Comparison of ENCODE assay signal across 10 mouse cellular contexts in the genomic region with DNA sequence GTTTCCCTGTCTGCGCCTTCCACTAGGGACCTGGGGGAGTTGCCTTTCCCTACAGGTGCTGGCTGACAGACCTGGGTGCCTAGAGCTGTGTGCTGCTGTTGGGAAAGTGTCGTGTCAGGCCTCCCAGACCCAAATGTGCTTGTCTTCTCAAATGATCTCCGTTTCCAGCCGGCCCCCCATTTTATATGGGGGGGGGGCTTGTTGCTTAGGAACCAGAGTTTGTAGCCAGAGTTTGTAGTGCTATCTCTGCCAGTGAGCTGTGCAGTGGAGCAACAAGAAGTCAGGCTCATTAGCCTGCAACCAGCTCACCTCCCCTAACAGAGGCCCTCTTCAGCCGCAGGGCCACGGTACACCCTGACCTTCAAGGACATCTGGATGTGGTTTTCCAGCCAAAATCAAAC.
DNase-seq lines count a peak whose midpoint lies in the region; ATAC-seq lines count a peak whose summit lies in the region.
"Had no signal": no experiment of that assay in that cellular context is flagged by ENCODE, and none has a peak within 500 bp of the region (broad histone marks: within the 10 kb centered on the region; RNA-seq: fewer than 3 reads in every experiment).

No protein-coding gene starts in this region.

- WGBS in hindbrain, embryonic 15.5 days, result 70% methylated on average over 6 of the region's 6 CpGs
- 68% methylated on average over 6 of the region's 6 CpGs for WGBS in hindbrain, embryonic 14.5 days
- 34% methylated on average over 6 of the region's 6 CpGs for WGBS in embryonic facial prominence, embryonic 11.5 days

- H3K27ac ChIP-seq in hindbrain, embryonic 15.5 days (replicated peaks), result 0 out of 2 replicates have a peak overlapping the region, but pooled peaks have one; percentile 8
- no peak overlapping the region for H3K27ac ChIP-seq in hindbrain, embryonic 14.5 days
- no peak overlapping the region; the same call in 1 of the 2 replicates for H3K27ac ChIP-seq in embryonic facial prominence, embryonic 11.5 days (replicated peaks; ENCODE audit: low read depth, low read length)
- H3K27ac ChIP-seq: lung, embryonic 15.5 days had no signal

- no peak overlapping the region for H3K9ac ChIP-seq in hindbrain, embryonic 15.5 days
- H3K9ac ChIP-seq in hindbrain, embryonic 14.5 days, result no peak overlapping the region
- no peak overlapping the region for H3K9ac ChIP-seq in embryonic facial prominence, embryonic 11.5 days (replicated peaks; ENCODE audit: low read length)
- H3K9ac ChIP-seq: lung, embryonic 15.5 days had no signal

- no peaks in the 10 kb centered on the region for H3K9me3 ChIP-seq in hindbrain, embryonic 15.5 days
- no peaks in the 10 kb centered on the region for H3K9me3 ChIP-seq in hindbrain, embryonic 14.5 days (ENCODE audit: control insufficient read depth, low read length)
- H3K9me3 ChIP-seq in embryonic facial prominence, embryonic 11.5 days (replicated peaks; ENCODE audit: control insufficient read depth, low read length), result no peaks in the 10 kb centered on the region
- H3K9me3 ChIP-seq: lung, embryonic 15.5 days had no signal

- DNase-seq in hindbrain, embryonic 14.5 days (ENCODE audit: low spot score), result no peak
- DNase-seq in embryonic facial prominence, embryonic 11.5 days (ENCODE audit: low spot score), result peak; percentile 78
- peak; percentile 48 for DNase-seq in kidney, adult 9 months
- no peak for DNase-seq in spleen, postnatal 10 days (ENCODE audit: low spot score in 2 of 2)
- no peak for DNase-seq in cerebellum, postnatal 36 days

- peaks cover 6% of the 10 kb centered on the region for H3K4me1 ChIP-seq in hindbrain, embryonic 15.5 days (replicated peaks)
- H3K4me1 ChIP-seq in hindbrain, embryonic 14.5 days (replicated peaks; ENCODE audit: control insufficient read depth, insufficient read depth, low read length), result no peaks in the 10 kb centered on the region
- peaks cover 7% of the 10 kb centered on the region for H3K4me1 ChIP-seq in embryonic facial prominence, embryonic 11.5 days (ENCODE audit: control insufficient read depth, insufficient read depth, low read length)

- ATAC-seq in hindbrain, embryonic 15.5 days (ENCODE audit: low FRiP score, low read depth), result 0 out of 2 replicates have a peak, but pooled peaks have one; percentile 28
- ATAC-seq in hindbrain, embryonic 14.5 days (ENCODE audit: low FRiP score), result no peak
- peak; percentile 70 for ATAC-seq in embryonic facial prominence, embryonic 11.5 days (replicated peaks; ENCODE audit: insufficient number of reproducible peaks, low FRiP score, low TSS enrichment, low read depth)
- ATAC-seq in megakaryocyte progenitor cell, adult 5-6 weeks (replicated peaks; ENCODE audit: poor library complexity), result 0 out of 2 replicates have a peak, but pooled peaks have one; percentile 2
- ATAC-seq in inflammation-experienced regulatory T-cells, adult 6 months, result no peak

- H3K4me2 ChIP-seq in hindbrain, embryonic 15.5 days, result no peak overlapping the region
- H3K4me2 ChIP-seq in hindbrain, embryonic 14.5 days (replicated peaks), result no peak overlapping the region
- H3K4me2 ChIP-seq in embryonic facial prominence, embryonic 11.5 days (ENCODE audit: low read depth, low read length), result no peak overlapping the region
- H3K4me2 ChIP-seq: lung, embryonic 15.5 days had no signal

- peaks cover 22% of the 10 kb centered on the region for H3K36me3 ChIP-seq in hindbrain, embryonic 15.5 days
- peaks cover 45% of the 10 kb centered on the region for H3K36me3 ChIP-seq in hindbrain, embryonic 14.5 days (replicated peaks; ENCODE audit: control insufficient read depth, insufficient read depth)
- peaks cover 5% of the 10 kb centered on the region; the same call in 1 of the 2 replicates for H3K36me3 ChIP-seq in embryonic facial prominence, embryonic 11.5 days (replicated peaks; ENCODE audit: control insufficient read depth, insufficient read depth, low read depth, low read length)

- no peak overlapping the region for H3K4me3 ChIP-seq in hindbrain, embryonic 15.5 days
- no peak overlapping the region for H3K4me3 ChIP-seq in hindbrain, embryonic 14.5 days (replicated peaks; ENCODE audit: low read length)
- no peak overlapping the region for H3K4me3 ChIP-seq in embryonic facial prominence, embryonic 11.5 days (ENCODE audit: low read depth, low read length)
- H3K4me3 ChIP-seq: erythroblast, embryonic 14.5 days; lung, embryonic 15.5 days had no signal

- no peaks in the 10 kb centered on the region for H3K27me3 ChIP-seq in hindbrain, embryonic 15.5 days
- no peaks in the 10 kb centered on the region for H3K27me3 ChIP-seq in hindbrain, embryonic 14.5 days (ENCODE audit: control insufficient read depth, insufficient read depth, low read length)
- H3K27me3 ChIP-seq in embryonic facial prominence, embryonic 11.5 days (ENCODE audit: control insufficient read depth, insufficient read depth, low read length), result no peaks in the 10 kb centered on the region
- H3K27me3 ChIP-seq: lung, embryonic 15.5 days had no signal

Comparison
In these comparisons a context has a peak if more than half of its experiments do, and no peak if none do; other contexts are left out.
1. ATAC-seq: peak in hindbrain, embryonic 15.5 days (single experiment), embryonic facial prominence, embryonic 11.5 days (single experiment) and megakaryocyte progenitor cell, adult 5-6 weeks (single experiment); none in hindbrain, embryonic 14.5 days (single experiment) and inflammation-experienced regulatory T-cells, adult 6 months (single experiment).
2. DNase-seq: peak in embryonic facial prominence, embryonic 11.5 days (single experiment) and kidney, adult 9 months (single experiment); none in hindbrain, embryonic 14.5 days (single experiment), spleen, postnatal 10 days (0 of 2) and cerebellum, postnatal 36 days (0 of 2).